Mouse (Mus musculus): ENCODE measurements at regions not wholly inside any gene's neighbourhood (a gene's known extent, or its start where the extent isn't known, plus 50 kb on each side); places are given as distances from the start of the nearest gene placed in this dataset.

- Histone ChIP-seq H3K9me3 (ENCODE audit: control insufficient read depth, low read length) (no peaks in the 10 kb centered on the region), H3K27ac (no peak overlapping the region), H3K9ac (replicated peaks) (no peak overlapping the region), H3K36me3 (replicated peaks; ENCODE audit: control insufficient read depth, insufficient read depth, low read depth) (no peaks in the 10 kb centered on the region), H3K4me3 (ENCODE audit: insufficient read depth in 1 of 2, low read depth in 2 of 2, low read length in 2 of 2) (no peak overlapping the region), H3K4me2 (ENCODE audit: low read depth) (no peak overlapping the region), H3K27me3 (ENCODE audit: control insufficient read depth, insufficient read depth, low read length) (no peaks in the 10 kb centered on the region), H3K4me1 (replicated peaks; ENCODE audit: control insufficient read depth in 2 of 2, insufficient read depth in 2 of 2, low read length in 1 of 2) (no peaks in the 10 kb centered on the region)
- ATAC-seq (ENCODE audit: insufficient read depth) (no peak), DNase-seq (ENCODE audit: low read depth in 3 of 3, low spot score in 3 of 3) (no peak)
- no peak for TF ChIP-seq EP300 (IDR thresholded peaks at IDR 0.05; ENCODE audit: low read depth)
- no peak for TF ChIP-seq CTCF (IDR thresholded peaks at IDR 0.05; ENCODE audit: low read depth)
- 54% methylated on average over 2 of the region's 2 CpGs for WGBS (ENCODE audit: insufficient replicate concordance)
These were observed 129.7 kb upstream of the 4933402D24Rik start for GRCm38 (mm10) chr1:63898766-63899165.

GRCm38 (mm10) chr1:63897556-63897955, 128.5 kb upstream of the 4933402D24Rik start:
- Histone ChIP-seq H3K9me3 (ENCODE audit: control insufficient read depth, low read length) (no peaks in the 10 kb centered on the region), H3K4me2 (ENCODE audit: low read depth) (no peak overlapping the region), H3K4me1 (replicated peaks; ENCODE audit: control insufficient read depth in 2 of 2, insufficient read depth in 2 of 2, low read length in 1 of 2) (no peaks in the 10 kb centered on the region), H3K27ac (no peak overlapping the region), H3K4me3 (ENCODE audit: insufficient read depth in 1 of 2, low read depth in 2 of 2, low read length in 2 of 2) (no peak overlapping the region), H3K27me3 (ENCODE audit: control insufficient read depth, insufficient read depth, low read length) (no peaks in the 10 kb centered on the region), H3K9ac (replicated peaks) (no peak overlapping the region), H3K36me3 (replicated peaks; ENCODE audit: control insufficient read depth, insufficient read depth, low read depth) (no peaks in the 10 kb centered on the region)
- ATAC-seq (ENCODE audit: insufficient read depth) (no peak), DNase-seq (ENCODE audit: low read depth in 3 of 3, low spot score in 3 of 3) (no peak)
- WGBS (ENCODE audit: insufficient replicate concordance): 42% methylated on average over 2 of the region's 2 CpGs
- no peak for TF ChIP-seq EP300 (IDR thresholded peaks at IDR 0.05; ENCODE audit: low read depth)

GRCm38 (mm10) chr1:63879570-63879969, 110.5 kb upstream of the 4933402D24Rik start:
- H3K4me2 ChIP-seq (ENCODE audit: low read depth): no peak overlapping the region
- TF ChIP-seq CTCF (IDR thresholded peaks at IDR 0.05; ENCODE audit: low read depth) (no peak), EP300 (IDR thresholded peaks at IDR 0.05; ENCODE audit: low read depth) (no peak)
- no peaks in the 10 kb centered on the region for H3K9me3 ChIP-seq (ENCODE audit: control insufficient read depth, low read length)
- WGBS (ENCODE audit: insufficient replicate concordance): 24% methylated on average over 3 of the region's 3 CpGs
- DNase-seq (ENCODE audit: low read depth in 3 of 3, low spot score in 3 of 3): no peak
- no peak overlapping the region for H3K27ac ChIP-seq
- H3K4me3 ChIP-seq (ENCODE audit: insufficient read depth in 1 of 2, low read depth in 2 of 2, low read length in 2 of 2): no peak overlapping the region
- H3K27me3 ChIP-seq (ENCODE audit: control insufficient read depth, insufficient read depth, low read length): no peaks in the 10 kb centered on the region
- H3K36me3 ChIP-seq (replicated peaks; ENCODE audit: control insufficient read depth, insufficient read depth, low read depth): no peaks in the 10 kb centered on the region
- no peak overlapping the region for H3K9ac ChIP-seq (replicated peaks)
- no peak for ATAC-seq (ENCODE audit: insufficient read depth)
- no peaks in the 10 kb centered on the region for H3K4me1 ChIP-seq (replicated peaks; ENCODE audit: control insufficient read depth in 2 of 2, insufficient read depth in 2 of 2, low read length in 1 of 2)

- 68% methylated on average over 5 of the region's 5 CpGs for WGBS (ENCODE audit: insufficient replicate concordance)
- DNase-seq (ENCODE audit: low read depth in 3 of 3, low spot score in 3 of 3) (no peak), ATAC-seq (ENCODE audit: insufficient read depth) (no peak)
- no peaks in the 10 kb centered on the region for H3K4me1 ChIP-seq (replicated peaks; ENCODE audit: control insufficient read depth in 2 of 2, insufficient read depth in 2 of 2, low read length in 1 of 2)
- no peaks in the 10 kb centered on the region for H3K36me3 ChIP-seq (replicated peaks; ENCODE audit: control insufficient read depth, insufficient read depth, low read depth)
- H3K27me3 ChIP-seq (ENCODE audit: control insufficient read depth, insufficient read depth, low read length): no peaks in the 10 kb centered on the region
- TF ChIP-seq CTCF (IDR thresholded peaks at IDR 0.05; ENCODE audit: low read depth) (no peak), EP300 (IDR thresholded peaks at IDR 0.05; ENCODE audit: low read depth) (no peak)
- no peak overlapping the region for H3K4me2 ChIP-seq (ENCODE audit: low read depth)
- no peak overlapping the region for H3K4me3 ChIP-seq (ENCODE audit: insufficient read depth in 1 of 2, low read depth in 2 of 2, low read length in 2 of 2)
- H3K9ac ChIP-seq (replicated peaks): no peak overlapping the region
- H3K9me3 ChIP-seq (ENCODE audit: control insufficient read depth, low read length): no peaks in the 10 kb centered on the region
- H3K27ac ChIP-seq: no peak overlapping the region
These were observed 107.7 kb upstream of the 4933402D24Rik start for GRCm38 (mm10) chr1:63876589-63877251.

- no peak for ATAC-seq (ENCODE audit: insufficient read depth)
These were observed 106.4 kb upstream of the 4933402D24Rik start for GRCm38 (mm10) chr1:63875297-63875962.

More at GRCm38 (mm10) chr1:63875297-63875962, 106.4 kb upstream of the 4933402D24Rik start:
- TF ChIP-seq EP300 (IDR thresholded peaks at IDR 0.05; ENCODE audit: low read depth): no peak
- TF ChIP-seq CTCF (IDR thresholded peaks at IDR 0.05; ENCODE audit: low read depth): no peak
- Histone ChIP-seq H3K9me3 (ENCODE audit: control insufficient read depth, low read length) (no peaks in the 10 kb centered on the region), H3K4me1 (replicated peaks; ENCODE audit: control insufficient read depth in 2 of 2, insufficient read depth in 2 of 2, low read length in 1 of 2) (no peaks in the 10 kb centered on the region), H3K36me3 (replicated peaks; ENCODE audit: control insufficient read depth, insufficient read depth, low read depth) (no peaks in the 10 kb centered on the region), H3K4me3 (ENCODE audit: insufficient read depth in 1 of 2, low read depth in 2 of 2, low read length in 2 of 2) (no peak overlapping the region), H3K27me3 (ENCODE audit: control insufficient read depth, insufficient read depth, low read length) (no peaks in the 10 kb centered on the region), H3K27ac (no peak overlapping the region), H3K4me2 (ENCODE audit: low read depth) (no peak overlapping the region), H3K9ac (replicated peaks) (no peak overlapping the region)
- DNase-seq (ENCODE audit: low read depth in 3 of 3, low spot score in 3 of 3): no peak
- 50% methylated on average over 3 of the region's 3 CpGs for WGBS (ENCODE audit: insufficient replicate concordance)
